ENCODE assay signal across 29 mouse cellular contexts in genomic region chr9:70324336-70324735, GRCm38 (mm10).
DNase-seq lines count a peak whose midpoint lies in the region; ATAC-seq and TF ChIP-seq lines count a peak whose summit lies in the region.
"Had no signal": no experiment of that assay in that cellular context is flagged by ENCODE, and none has a peak within 500 bp of the region (broad histone marks: within the 10 kb centered on the region; RNA-seq: fewer than 3 reads in every experiment).

No protein-coding gene starts in this region.

- no peaks in the 10 kb centered on the region for H3K9me3 ChIP-seq in forebrain, postnatal 0 days (ENCODE audit: low read length)
- no peaks in the 10 kb centered on the region for H3K9me3 ChIP-seq in forebrain, embryonic 10.5 days
- H3K9me3 ChIP-seq in kidney, postnatal 0 days (replicated peaks; ENCODE audit: low read length) = no peaks in the 10 kb centered on the region
- H3K9me3 ChIP-seq in kidney, embryonic 16.5 days (ENCODE audit: low read length) = no peaks in the 10 kb centered on the region
- no peaks in the 10 kb centered on the region for H3K9me3 ChIP-seq in midbrain, postnatal 0 days (ENCODE audit: low read length)
- H3K9me3 ChIP-seq in midbrain, embryonic 15.5 days = no peaks in the 10 kb centered on the region
- H3K9me3 ChIP-seq: embryonic facial prominence, embryonic 12.5 days; heart, embryonic 12.5 days; limb, embryonic 12.5 days; midbrain, embryonic 10.5 days; neural tube, embryonic 12.5 days had no signal

- H3K4me2 ChIP-seq in forebrain, postnatal 0 days (ENCODE audit: low read depth) = no peak overlapping the region
- no peak overlapping the region for H3K4me2 ChIP-seq in kidney, postnatal 0 days (ENCODE audit: low read length)
- H3K4me2 ChIP-seq in kidney, embryonic 16.5 days (replicated peaks; ENCODE audit: low read depth, low read length) = no peak overlapping the region
- no peak overlapping the region for H3K4me2 ChIP-seq in midbrain, postnatal 0 days (ENCODE audit: low read depth, low read length, poor library complexity, severe bottlenecking)
- no peak overlapping the region for H3K4me2 ChIP-seq in midbrain, embryonic 15.5 days
- H3K4me2 ChIP-seq: embryonic facial prominence, embryonic 12.5 days; heart, embryonic 12.5 days; hindbrain, embryonic 14.5 days; limb, embryonic 12.5 days; neural tube, embryonic 12.5 days had no signal

- 0 out of 2 replicates have a peak, but pooled peaks have one; percentile 11 for TF ChIP-seq CTCF in forebrain, postnatal 0 days (IDR thresholded peaks at IDR 0.05; ENCODE audit: low read depth)
- peak; percentile 40; the same call in 1 of the 2 replicates for TF ChIP-seq CTCF in kidney, postnatal 0 days (IDR thresholded peaks at IDR 0.05; ENCODE audit: low read depth)
- TF ChIP-seq CTCF in midbrain, postnatal 0 days (IDR thresholded peaks at IDR 0.05) = 0 out of 2 replicates have a peak, but pooled peaks have one; percentile 6

- DNase-seq in forebrain, postnatal 0 days = no peak
- DNase-seq in forebrain, embryonic 10.5 days (ENCODE audit: extremely low spot score, low spot score) = no peak
- no peak for DNase-seq in kidney, postnatal 0 days (ENCODE audit: low spot score)
- no peak for DNase-seq in midbrain, postnatal 0 days (ENCODE audit: low spot score)
- no peak for DNase-seq in testis, postnatal 10 days (ENCODE audit: low spot score)
- no peak for DNase-seq in urinary bladder, postnatal 4 days (ENCODE audit: low spot score in 2 of 2)
- DNase-seq: adrenal gland, adult 8-10 months; cerebellum, adult 11 months; cerebellum, adult 9-10 months; cerebellum, postnatal 36 days; embryo, embryonic 11 days; gastrocnemius, postnatal 14 days; heart, adult 11 months; kidney, adult 8-10 months; kidney, postnatal 14 days; lung, postnatal 14 days; right cerebral cortex, postnatal 4 days had no signal

- WGBS in forebrain, postnatal 0 days = 93% methylated on average over 4 of the region's 4 CpGs
- 89% methylated on average over 4 of the region's 4 CpGs for WGBS in forebrain, embryonic 10.5 days
- WGBS in kidney, postnatal 0 days = 87% methylated on average over 4 of the region's 4 CpGs
- WGBS in kidney, embryonic 16.5 days = 87% methylated on average over 4 of the region's 4 CpGs
- 87% methylated on average over 4 of the region's 4 CpGs for WGBS in midbrain, postnatal 0 days
- WGBS in midbrain, embryonic 15.5 days = 88% methylated on average over 4 of the region's 4 CpGs

- no peak overlapping the region for H3K9ac ChIP-seq in forebrain, postnatal 0 days
- H3K9ac ChIP-seq in kidney, postnatal 0 days (ENCODE audit: low read depth, low read length) = no peak overlapping the region
- no peak overlapping the region for H3K9ac ChIP-seq in kidney, embryonic 16.5 days (replicated peaks; ENCODE audit: low read length)
- H3K9ac ChIP-seq in midbrain, postnatal 0 days (replicated peaks; ENCODE audit: low read length, poor library complexity, severe bottlenecking) = no peak overlapping the region
- H3K9ac ChIP-seq in midbrain, embryonic 15.5 days = no peak overlapping the region
- H3K9ac ChIP-seq: embryonic facial prominence, embryonic 12.5 days; heart, embryonic 12.5 days; hindbrain, embryonic 14.5 days; limb, embryonic 12.5 days; neural tube, embryonic 12.5 days had no signal

- no peaks in the 10 kb centered on the region for H3K27me3 ChIP-seq in forebrain, postnatal 0 days (ENCODE audit: insufficient read depth, low read length)
- no peaks in the 10 kb centered on the region for H3K27me3 ChIP-seq in forebrain, embryonic 10.5 days (ENCODE audit: poor library complexity, severe bottlenecking)
- no peaks in the 10 kb centered on the region for H3K27me3 ChIP-seq in kidney, postnatal 0 days (ENCODE audit: insufficient read depth, low read length)
- no peaks in the 10 kb centered on the region for H3K27me3 ChIP-seq in kidney, embryonic 16.5 days (ENCODE audit: insufficient read depth, low read length)
- H3K27me3 ChIP-seq in midbrain, postnatal 0 days (ENCODE audit: insufficient read depth, low read length) = no peaks in the 10 kb centered on the region
- no peaks in the 10 kb centered on the region for H3K27me3 ChIP-seq in midbrain, embryonic 15.5 days (replicated peaks)
- H3K27me3 ChIP-seq: embryonic facial prominence, embryonic 12.5 days; heart, embryonic 12.5 days; limb, embryonic 12.5 days; neural tube, embryonic 12.5 days had no signal

- H3K4me3 ChIP-seq in forebrain, postnatal 0 days (ENCODE audit: low read depth, low read length) = no peak overlapping the region
- H3K4me3 ChIP-seq in forebrain, embryonic 10.5 days = no peak overlapping the region
- H3K4me3 ChIP-seq in kidney, postnatal 0 days (replicated peaks; ENCODE audit: low read depth, low read length) = no peak overlapping the region
- no peak overlapping the region for H3K4me3 ChIP-seq in kidney, embryonic 16.5 days (ENCODE audit: low read length)
- no peak overlapping the region for H3K4me3 ChIP-seq in midbrain, postnatal 0 days (ENCODE audit: low read depth, low read length)
- no peak overlapping the region for H3K4me3 ChIP-seq in midbrain, embryonic 15.5 days
- H3K4me3 ChIP-seq: embryonic facial prominence, embryonic 12.5 days; heart, embryonic 12.5 days; left cerebral cortex, adult 2 months; limb, embryonic 12.5 days; midbrain, embryonic 10.5 days; myocyte; neural tube, embryonic 12.5 days had no signal

- no peaks in the 10 kb centered on the region for H3K4me1 ChIP-seq in forebrain, postnatal 0 days (ENCODE audit: insufficient read depth)
- 0 out of 2 replicates have a peak, but pooled peaks cover 4% of the 10 kb centered on the region for H3K4me1 ChIP-seq in forebrain, embryonic 10.5 days
- peaks cover 4% of the 10 kb centered on the region; the same call in 1 of the 2 replicates for H3K4me1 ChIP-seq in kidney, postnatal 0 days (replicated peaks; ENCODE audit: insufficient read depth, low read length)
- H3K4me1 ChIP-seq in kidney, embryonic 16.5 days (ENCODE audit: insufficient read depth, low read length) = peaks cover 5% of the 10 kb centered on the region; the same call in 1 of the 2 replicates
- H3K4me1 ChIP-seq in midbrain, postnatal 0 days (ENCODE audit: insufficient read depth, low read length) = no peaks in the 10 kb centered on the region
- H3K4me1 ChIP-seq in midbrain, embryonic 15.5 days = no peaks in the 10 kb centered on the region
- H3K4me1 ChIP-seq: embryonic facial prominence, embryonic 12.5 days; limb, embryonic 12.5 days; midbrain, embryonic 10.5 days; neural tube, embryonic 12.5 days had no signal

- no peak overlapping the region for H3K27ac ChIP-seq in forebrain, postnatal 0 days (ENCODE audit: low read depth, low read length)
- H3K27ac ChIP-seq in forebrain, embryonic 10.5 days = no peak overlapping the region
- no peak overlapping the region for H3K27ac ChIP-seq in kidney, postnatal 0 days
- H3K27ac ChIP-seq in kidney, embryonic 16.5 days (ENCODE audit: low read length) = no peak overlapping the region
- H3K27ac ChIP-seq in midbrain, postnatal 0 days (ENCODE audit: low read depth, low read length) = no peak overlapping the region
- H3K27ac ChIP-seq in midbrain, embryonic 15.5 days = no peak overlapping the region
- H3K27ac ChIP-seq: embryonic facial prominence, embryonic 12.5 days; hindbrain, embryonic 14.5 days; left cerebral cortex, adult 2 months; limb, embryonic 12.5 days; midbrain, embryonic 10.5 days; neural tube, embryonic 12.5 days had no signal

- ATAC-seq in forebrain, postnatal 0 days = no peak
- no peak for ATAC-seq in kidney, postnatal 0 days (replicated peaks; ENCODE audit: low FRiP score, low read depth)
- ATAC-seq in kidney, embryonic 16.5 days (ENCODE audit: low FRiP score, low TSS enrichment) = no peak
- ATAC-seq in midbrain, postnatal 0 days (ENCODE audit: low FRiP score) = no peak
- ATAC-seq in midbrain, embryonic 15.5 days (replicated peaks) = no peak
- ATAC-seq: forebrain, embryonic 16.5 days; midbrain, embryonic 16.5 days had no signal

- no peaks in the 10 kb centered on the region for H3K36me3 ChIP-seq in forebrain, postnatal 0 days (ENCODE audit: insufficient read depth)
- H3K36me3 ChIP-seq in forebrain, embryonic 10.5 days (replicated peaks) = no peaks in the 10 kb centered on the region
- peaks cover 22% of the 10 kb centered on the region; the same call in 1 of the 2 replicates for H3K36me3 ChIP-seq in kidney, postnatal 0 days (ENCODE audit: insufficient read depth, low read length)
- H3K36me3 ChIP-seq in kidney, embryonic 16.5 days (ENCODE audit: insufficient read depth, low read length) = peaks cover 15% of the 10 kb centered on the region; the same call in 1 of the 2 replicates
- H3K36me3 ChIP-seq in midbrain, postnatal 0 days (ENCODE audit: insufficient read depth, low read length) = no peaks in the 10 kb centered on the region
- no peaks in the 10 kb centered on the region for H3K36me3 ChIP-seq in midbrain, embryonic 15.5 days (replicated peaks)
- H3K36me3 ChIP-seq: neural tube, embryonic 12.5 days had no signal
